Mouse (Mus musculus) midbrain, embryonic 14.5 days (tissue): ENCODE results near the gene Ppp2r5b. TPM values are rescaled to one million over a fixed set of nuclear protein-coding genes. Genes with fewer than 3 reads are reported as not detected.
A peak's percentile ranks its signal among the peaks of the same experiment; 100 is the strongest.

Source experiments
- ATAC-seq: fragments of 200-750 bp; cut with Nextera tagmentation; 2 replicates; pipeline ENCODE4 v1.8.0; 2017; ENCODE audit warnings: moderate number of reproducible peaks, moderate library complexity; ENCODE audit not compliant: low FRiP score, low TSS enrichment
- DNase-seq: peaks from one replicate; pipeline ENCODE4 v3.0.0-alpha.2; 2015
- H3K27ac ChIP-seq: fragments of 300-500 bp; sonication (generic); replicated peaks from 2 replicates; pipeline ENCODE4 v1.5.1; 2014; ENCODE audit warnings: mild to moderate bottlenecking, low read depth, low read length, moderate library complexity
- H3K27me3 ChIP-seq: fragments of 300-500 bp; sonication (generic); 2 replicates; pipeline ENCODE4 v1.6.1; 2014; ENCODE audit warnings: low read length, control low read depth, mixed read lengths; ENCODE audit not compliant: control insufficient read depth, insufficient read depth
- H3K36me3 ChIP-seq: fragments of 300-500 bp; sonication (generic); 2 replicates; pipeline ENCODE4 v1.6.1; 2014; ENCODE audit warnings: low read length, control low read depth; ENCODE audit not compliant: control insufficient read depth, insufficient read depth
- H3K4me1 ChIP-seq: fragments of 300-500 bp; sonication (generic); 2 replicates; pipeline ENCODE4 v1.6.1; 2014; ENCODE audit warnings: mild to moderate bottlenecking, antibody characterized with exemption, low read length, control low read depth; ENCODE audit not compliant: control insufficient read depth, insufficient read depth
- H3K4me2 ChIP-seq: fragments of 300-500 bp; sonication (generic); 2 replicates; pipeline ENCODE4 v1.6.1; 2014; ENCODE audit warnings: mild to moderate bottlenecking, low read length, moderate library complexity
- H3K4me3 ChIP-seq: fragments of 300-500 bp; sonication (generic); replicated peaks from 2 replicates; pipeline ENCODE4 v1.5.1; 2014; ENCODE audit warnings: low read depth, low read length
- H3K9ac ChIP-seq: fragments of 300-500 bp; sonication (generic); replicated peaks from 2 replicates; pipeline ENCODE4 v1.6.1; 2014; ENCODE audit warnings: mild to moderate bottlenecking, low read length, moderate library complexity
- H3K9me3 ChIP-seq: fragments of 300-500 bp; sonication (generic); 2 replicates; pipeline ENCODE4 v1.6.1; 2016; ENCODE audit warnings: low read length, control low read depth, mixed read lengths; ENCODE audit not compliant: control insufficient read depth
- WGBS: fragments of 180-500 bp; shearing (Covaris S2); extraction: QIAGEN DNeasy Blood & Tissue Kit; methylation state at CpG from one replicate; pipeline ENCODE4 v1.1.7; 2014; 5-methylcytosine and 5-hydroxymethylcytosine counted together
- polyA plus RNA-seq: library from polyadenylated mRNA; unstranded; fragments of >200 nt; fragmentation: Nextera tagmentation; extraction: Ambion mirVana; gene quantifications from 2 replicates; pipeline ENCODE4 v1.2.1, GENCODE M21; 2014

Ppp2r5b gene
- polyA plus RNA-seq, 1 experiment from 2014 or later = 117 TPM

- no peaks in the 10 kb centered on the region for H3K27me3 ChIP-seq
- 0 out of 2 replicates have a peak, but pooled peaks cover 5% of the 10 kb centered on the region for H3K4me1 ChIP-seq
- no peak overlapping the region for H3K9ac ChIP-seq
- no peak overlapping the region for H3K4me2 ChIP-seq
- H3K4me3 ChIP-seq = no peak overlapping the region
- no peaks in the 10 kb centered on the region for H3K36me3 ChIP-seq
- no peaks in the 10 kb centered on the region for H3K9me3 ChIP-seq
- H3K27ac ChIP-seq = no peak overlapping the region
- DNase-seq = no peak
- no peak for ATAC-seq
- 57% methylated on average over 9 of the region's 9 CpGs for WGBS
These were observed 35.0 kb upstream of the Ppp2r5b start for GRCm38 (mm10) chr19:6270661-6271060.

GRCm38 (mm10) chr19:6269798-6270475 lies 34.3 kb upstream of the Ppp2r5b start:
- no peaks in the 10 kb centered on the region for H3K4me1 ChIP-seq
- 89% methylated on average over 8 of the region's 8 CpGs for WGBS
- no peaks in the 10 kb centered on the region for H3K27me3 ChIP-seq

GRCm38 (mm10) chr19:6268670-6269132 lies 33.0 kb upstream of the Ppp2r5b start:
- Histone ChIP-seq H3K36me3 (no peaks in the 10 kb centered on the region), H3K4me1 (no peaks in the 10 kb centered on the region), H3K4me3 (no peak overlapping the region), H3K9ac (no peak overlapping the region), H3K4me2 (no peak overlapping the region), H3K27ac (no peak overlapping the region), H3K27me3 (no peaks in the 10 kb centered on the region), H3K9me3 (no peaks in the 10 kb centered on the region)
- 86% methylated on average over 7 of the region's 7 CpGs for WGBS
- DNase-seq = no peak
- ATAC-seq = no peak

More at GRCm38 (mm10) chr19:6269798-6270475, 34.3 kb upstream of the Ppp2r5b start:
- no peak overlapping the region for H3K9ac ChIP-seq
- no peak overlapping the region for H3K4me2 ChIP-seq
- no peak overlapping the region for H3K4me3 ChIP-seq
- H3K27ac ChIP-seq = no peak overlapping the region
- ATAC-seq = no peak
- DNase-seq = no peak
- H3K9me3 ChIP-seq = no peaks in the 10 kb centered on the region
- no peaks in the 10 kb centered on the region for H3K36me3 ChIP-seq

- H3K9ac ChIP-seq = no peak overlapping the region
- DNase-seq (peak; percentile 91), ATAC-seq (peak; percentile 67; the same call in 1 of the 2 replicates)
- H3K9me3 ChIP-seq = no peaks in the 10 kb centered on the region
- H3K4me2 ChIP-seq = no peak overlapping the region
- no peaks in the 10 kb centered on the region for H3K36me3 ChIP-seq
- H3K4me1 ChIP-seq = no peaks in the 10 kb centered on the region
- no peak overlapping the region for H3K4me3 ChIP-seq
- H3K27ac ChIP-seq = no peak overlapping the region
- no peaks in the 10 kb centered on the region for H3K27me3 ChIP-seq
- 16% methylated on average over 8 of the region's 8 CpGs for WGBS
These were observed 32.5 kb upstream of the Ppp2r5b start for GRCm38 (mm10) chr19:6268170-6268528.

- H3K9ac ChIP-seq = no peak overlapping the region
These were observed 31.9 kb upstream of the Ppp2r5b start for GRCm38 (mm10) chr19:6267306-6268169.

GRCm38 (mm10) chr19:6265727-6266182 lies 30.1 kb upstream of the Ppp2r5b start:
- DNase-seq = no peak
- 64% methylated on average over 6 of the region's 6 CpGs for WGBS

More at GRCm38 (mm10) chr19:6267306-6268169, 31.9 kb upstream of the Ppp2r5b start:
- DNase-seq (no peak), ATAC-seq (no peak)
- 79% methylated on average over 11 of the region's 11 CpGs for WGBS
- H3K4me1 ChIP-seq = no peaks in the 10 kb centered on the region
- no peak overlapping the region for H3K4me3 ChIP-seq
- no peaks in the 10 kb centered on the region for H3K27me3 ChIP-seq
- no peaks in the 10 kb centered on the region for H3K9me3 ChIP-seq
- no peak overlapping the region for H3K4me2 ChIP-seq
- H3K36me3 ChIP-seq = peaks cover 2% of the 10 kb centered on the region; the same call in 1 of the 2 replicates
- no peak overlapping the region for H3K27ac ChIP-seq

GRCm38 (mm10) chr19:6264945-6265344 lies 29.3 kb upstream of the Ppp2r5b start:
- H3K36me3 ChIP-seq = peaks cover 28% of the 10 kb centered on the region
- H3K4me1 ChIP-seq = no peaks in the 10 kb centered on the region
- DNase-seq = no peak
- no peak overlapping the region for H3K4me3 ChIP-seq
- H3K27me3 ChIP-seq = no peaks in the 10 kb centered on the region
- H3K4me2 ChIP-seq = no peak overlapping the region
- no peak for ATAC-seq
- 90% methylated on average over 8 of the region's 8 CpGs for WGBS
- H3K9me3 ChIP-seq = no peaks in the 10 kb centered on the region
- H3K9ac ChIP-seq = no peak overlapping the region
- H3K27ac ChIP-seq = no peak overlapping the region

More at GRCm38 (mm10) chr19:6265727-6266182, 30.1 kb upstream of the Ppp2r5b start:
- H3K36me3 ChIP-seq = peaks cover 20% of the 10 kb centered on the region
- no peaks in the 10 kb centered on the region for H3K4me1 ChIP-seq
- no peak overlapping the region for H3K27ac ChIP-seq
- no peak overlapping the region for H3K4me3 ChIP-seq
- H3K9ac ChIP-seq = no peak overlapping the region
- no peaks in the 10 kb centered on the region for H3K9me3 ChIP-seq
- H3K27me3 ChIP-seq = no peaks in the 10 kb centered on the region
- H3K4me2 ChIP-seq = no peak overlapping the region
- no peak for ATAC-seq

- Histone ChIP-seq H3K9ac (no peak overlapping the region), H3K4me1 (no peaks in the 10 kb centered on the region), H3K27me3 (no peaks in the 10 kb centered on the region), H3K4me2 (no peak overlapping the region), H3K27ac (no peak overlapping the region), H3K4me3 (no peak overlapping the region), H3K9me3 (no peaks in the 10 kb centered on the region), H3K36me3 (peaks cover 31% of the 10 kb centered on the region)
- WGBS = 82% methylated on average over 9 of the region's 9 CpGs
- DNase-seq = no peak
- ATAC-seq = no peak
These were observed 28.5 kb upstream of the Ppp2r5b start for GRCm38 (mm10) chr19:6264200-6264599.
